Comparison of ENCODE assay signal across 14 mouse cellular contexts in genomic region chrX:12592011-12592410, GRCm38 (mm10). TPM values are rescaled to one million over a fixed set of nuclear protein-coding genes. Genes with fewer than 3 reads are reported as not detected.
DNase-seq lines count a peak whose midpoint lies in the region; ATAC-seq and TF ChIP-seq lines count a peak whose summit lies in the region.
"Had no signal": no experiment of that assay in that cellular context is flagged by ENCODE, and none has a peak within 500 bp of the region (broad histone marks: within the 10 kb centered on the region; RNA-seq: fewer than 3 reads in every experiment).

No protein-coding gene starts in this region.

- no peak overlapping the region for H3K4me2 ChIP-seq in lung, postnatal 0 days (replicated peaks; ENCODE audit: low read depth, low read length)
- H3K4me2 ChIP-seq: embryonic facial prominence, embryonic 12.5 days; lung, embryonic 14.5 days; neural tube, embryonic 13.5 days; stomach, embryonic 15.5 days had no signal

- H3K27me3 ChIP-seq in lung, postnatal 0 days (replicated peaks; ENCODE audit: insufficient read depth, low read length) = no peaks in the 10 kb centered on the region
- H3K27me3 ChIP-seq in midbrain, embryonic 10.5 days (ENCODE audit: low read depth, poor library complexity, severe bottlenecking) = peaks cover 24% of the 10 kb centered on the region
- H3K27me3 ChIP-seq: neural tube, embryonic 13.5 days; stomach, embryonic 15.5 days had no signal

- 50% methylated on average over 5 of the region's 5 CpGs for WGBS in lung, postnatal 0 days
- WGBS in midbrain, embryonic 10.5 days = 79% methylated on average over 5 of the region's 5 CpGs

- DNase-seq in heart, adult 11 months = peak; percentile 54
- DNase-seq in heart, postnatal 36 days = no peak
- peak; percentile 6 for DNase-seq in lung, postnatal 10 days
- DNase-seq in lung, postnatal 0 days (ENCODE audit: low spot score) = no peak
- peak; percentile 7 for DNase-seq in kidney, postnatal 10 days
- peak; percentile 8 to 20 for DNase-seq in lung, postnatal 4 days
- DNase-seq in midbrain, embryonic 10.5 days (ENCODE audit: low spot score) = no peak
- DNase-seq: cerebellum, adult 18-20 months; liver; lung, embryonic 14.5 days had no signal

- no peaks in the 10 kb centered on the region for H3K36me3 ChIP-seq in lung, postnatal 0 days (ENCODE audit: insufficient read depth, low read length)
- peaks cover 18% of the 10 kb centered on the region for H3K36me3 ChIP-seq in midbrain, embryonic 10.5 days
- H3K36me3 ChIP-seq: embryonic facial prominence, embryonic 12.5 days; stomach, embryonic 15.5 days had no signal

- H3K4me3 ChIP-seq in lung, postnatal 0 days (ENCODE audit: low read depth, low read length) = no peak overlapping the region
- H3K4me3 ChIP-seq in midbrain, embryonic 10.5 days = no peak overlapping the region
- H3K4me3 ChIP-seq: embryonic facial prominence, embryonic 12.5 days; neural tube, embryonic 13.5 days; stomach, embryonic 15.5 days had no signal

- H3K9me3 ChIP-seq in lung, postnatal 0 days (ENCODE audit: low read length) = no peaks in the 10 kb centered on the region
- H3K9me3 ChIP-seq in midbrain, embryonic 10.5 days (replicated peaks) = no peaks in the 10 kb centered on the region
- H3K9me3 ChIP-seq: embryonic facial prominence, embryonic 12.5 days; neural tube, embryonic 13.5 days; stomach, embryonic 15.5 days had no signal

- intact Hi-C loops in heart, postnatal 36 days (cut with DNase I) = no loop called here

- H3K4me1 ChIP-seq in lung, postnatal 0 days (ENCODE audit: insufficient read depth, low read depth, low read length) = no peaks in the 10 kb centered on the region
- peaks cover 7% of the 10 kb centered on the region; the same call in 1 of the 2 replicates for H3K4me1 ChIP-seq in midbrain, embryonic 10.5 days
- H3K4me1 ChIP-seq: stomach, embryonic 15.5 days had no signal

- no peak overlapping the region for H3K9ac ChIP-seq in lung, postnatal 0 days (replicated peaks; ENCODE audit: low read depth)
- H3K9ac ChIP-seq: embryonic facial prominence, embryonic 12.5 days; lung, embryonic 14.5 days; neural tube, embryonic 13.5 days; stomach, embryonic 15.5 days had no signal

- H3K27ac ChIP-seq in lung, postnatal 0 days (ENCODE audit: low read length) = no peak overlapping the region
- H3K27ac ChIP-seq in midbrain, embryonic 10.5 days (replicated peaks) = no peak overlapping the region
- H3K27ac ChIP-seq: embryonic facial prominence, embryonic 12.5 days; neural tube, embryonic 13.5 days; stomach, embryonic 15.5 days had no signal

- no peak for TF ChIP-seq EP300 in lung, postnatal 0 days (IDR thresholded peaks at IDR 0.05)

- no peak for ATAC-seq in lung, postnatal 0 days
- ATAC-seq: inflammation-experienced regulatory T-cells, adult 6 months had no signal

- no peak for TF ChIP-seq CTCF in lung, postnatal 0 days (IDR thresholded peaks at IDR 0.05)

RNA-seq across cellular contexts. Expression of gene Atp6ap2, which starts 4.4 kb away (rescaled TPM):
- total RNA-seq in heart, postnatal 36 days (2021) = 10 to 100 TPM; 20.1 to 20.8 TPM
- polyA plus RNA-seq in lung, postnatal 0 days (2015; fragmentation: Nextera tagmentation; extraction: Ambion mirVana) = 103 TPM in 2 replicates
- 71.3 and 77.8 TPM in 2 replicates for polyA plus RNA-seq in midbrain, embryonic 10.5 days (2016; fragmentation: Nextera tagmentation; extraction: Ambion mirVana)

Comparison
In these comparisons a context has a peak if more than half of its experiments do, and no peak if none do; other contexts are left out.
1. DNase-seq: peak in heart, adult 11 months (single experiment), lung, postnatal 10 days (single experiment), kidney, postnatal 10 days (single experiment) and lung, postnatal 4 days (2 of 2); none in heart, postnatal 36 days (0 of 2), lung, postnatal 0 days (single experiment) and midbrain, embryonic 10.5 days (single experiment).